Mouse (Mus musculus) heart, postnatal 36 days (tissue): ENCODE data around the gene Mgam. TPM values are rescaled to one million over a fixed set of nuclear protein-coding genes. Genes with fewer than 3 reads are reported as not detected.
"Not testable (repeated sequence)": the region's sequence is repeated elsewhere in the genome, so short reads cannot be mapped to it uniquely, and the experiment has no call there.

Source experiments
- DNase-seq, 2 experiments: peaks; one replicate each; pipeline ENCODE4 v3.0.0; 2021 to 2022
- intact Hi-C: fragments of 180-260 bp; cut with DNase I; formaldehyde crosslinking; loops from one replicate; pipeline ENCODE4 v1.15.1; 2025
- total RNA-seq, 2 experiments: library from RNA; stranded (reverse); gene quantifications; 2 replicates each; pipeline ENCODE4 v1.2.3; 2021

The Mgam gene
- total RNA-seq, 2 experiments from 2014 or later = 0.27 TPM; not detected in 1

- intact Hi-C loops, DNase-seq: not testable (repeated sequence)
Measured at GRCm38 (mm10) chr6:40713494-40713893, 84.9 kb downstream of the Mgam start.

DNA sequence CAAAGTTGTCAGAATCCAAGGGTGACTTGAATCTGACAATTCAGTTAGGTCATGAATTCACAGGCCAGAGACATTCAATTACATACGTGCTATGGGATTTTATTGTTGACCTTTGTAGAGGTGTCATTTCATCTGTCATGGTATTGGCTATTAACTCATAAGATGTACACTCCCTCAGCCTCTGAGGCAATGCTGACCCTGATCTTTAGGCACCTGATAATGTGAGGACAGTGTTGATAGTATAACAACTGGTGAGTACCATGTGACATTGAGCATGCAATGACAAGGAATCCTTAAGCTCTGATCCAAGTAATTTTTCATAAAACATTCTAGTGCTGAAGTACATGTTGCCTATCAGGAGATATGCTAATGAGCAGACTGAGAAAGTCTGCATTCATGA, 87.1 kb downstream of the Mgam start:
- DNase-seq = no peak
- intact Hi-C loops = no loop called here

DNA sequence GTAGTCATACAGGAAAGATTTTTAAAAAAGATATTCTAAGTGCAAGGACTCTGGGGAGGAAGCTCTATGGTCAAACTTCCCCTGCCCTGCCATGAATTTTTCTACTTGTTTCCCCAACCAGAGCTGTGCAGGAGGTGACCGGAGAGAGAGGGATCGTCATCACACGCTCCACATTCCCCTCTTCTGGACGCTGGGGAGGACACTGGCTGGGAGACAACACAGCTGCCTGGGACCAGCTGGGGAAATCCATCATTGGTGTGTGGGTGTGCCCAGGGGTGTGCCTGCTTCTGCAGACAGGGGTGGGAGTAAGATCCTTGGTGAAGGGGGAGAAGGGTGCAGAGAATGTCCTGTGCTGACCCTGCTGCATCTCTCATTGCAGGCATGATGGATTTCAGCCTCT, 99.9 kb downstream of the Mgam start:
- intact Hi-C loops, DNase-seq: not testable (repeated sequence)

DNA sequence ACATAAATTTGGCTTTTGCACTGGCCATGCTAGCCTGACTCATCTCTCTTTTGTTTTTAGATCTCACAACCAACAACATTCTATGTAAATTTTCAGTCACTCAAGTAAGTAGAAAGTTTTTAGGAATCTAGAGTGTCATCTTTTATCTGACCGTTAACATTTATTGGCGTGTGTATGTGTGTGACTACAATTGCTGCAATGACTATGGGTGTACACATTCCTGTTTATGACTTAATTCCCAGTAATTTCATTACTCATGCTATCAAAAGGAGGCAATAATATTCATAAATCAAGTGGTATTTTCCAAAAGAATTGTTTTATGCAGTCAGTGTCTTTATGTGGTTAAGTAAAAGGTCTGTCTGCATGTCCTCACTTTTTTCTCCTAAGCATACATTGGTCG, 110.9 kb downstream of the Mgam start:
- intact Hi-C loops = no loop called here
- DNase-seq = no peak

GRCm38 (mm10) chr6:40749030-40749429, 120.4 kb downstream of the Mgam start:
- DNase-seq, intact Hi-C loops: not testable (repeated sequence)

GRCm38 (mm10) chr6:40755948-40756347, 127.3 kb downstream of the Mgam start:
- DNase-seq = no peak
- intact Hi-C loops = no loop called here

GRCm38 (mm10) chr6:40757346-40757745, 128.7 kb downstream of the Mgam start:
- DNase-seq, intact Hi-C loops: not testable (repeated sequence)

DNA sequence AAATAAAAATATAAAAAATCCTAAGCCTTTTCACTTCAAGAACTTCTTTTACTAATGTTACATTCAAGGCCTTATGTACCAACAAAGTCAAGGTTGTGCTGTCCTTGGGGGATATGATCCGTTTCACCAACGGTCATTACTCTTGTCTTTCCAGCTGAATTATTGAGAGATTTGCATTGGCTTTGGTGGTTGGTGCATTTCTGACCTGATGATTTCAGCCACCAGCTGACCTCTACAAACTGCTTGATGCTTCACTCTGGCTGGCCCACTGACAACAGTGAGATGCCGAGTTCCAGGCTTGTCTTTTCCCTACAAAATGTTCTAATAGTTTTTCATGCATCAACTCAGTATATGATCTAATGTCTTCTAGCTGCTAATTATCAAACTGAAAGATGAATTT, 146.0 kb downstream of the Mgam start:
- DNase-seq = no peak
- intact Hi-C loops = no loop called here

DNA sequence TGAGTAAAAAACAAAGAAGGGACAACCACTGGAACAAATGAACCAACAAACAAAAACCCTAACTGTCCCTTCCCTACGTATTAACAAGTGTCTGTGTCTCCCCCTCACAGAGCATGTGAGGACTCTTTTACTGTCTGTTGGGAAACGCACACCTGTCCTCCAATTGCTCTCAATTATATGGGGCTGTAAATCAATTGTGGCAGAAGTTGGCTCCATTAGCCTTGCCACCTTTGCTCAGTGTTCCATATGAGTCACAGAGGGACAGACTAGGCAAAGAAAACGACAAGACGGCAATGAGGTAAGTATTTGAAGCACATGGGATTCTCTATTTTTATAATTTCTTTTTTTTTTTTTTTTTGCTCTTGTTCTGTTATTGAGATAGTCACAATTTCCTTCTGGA, 149.8 kb downstream of the Mgam start:
- intact Hi-C loops = no loop called here
- DNase-seq = no peak

DNA sequence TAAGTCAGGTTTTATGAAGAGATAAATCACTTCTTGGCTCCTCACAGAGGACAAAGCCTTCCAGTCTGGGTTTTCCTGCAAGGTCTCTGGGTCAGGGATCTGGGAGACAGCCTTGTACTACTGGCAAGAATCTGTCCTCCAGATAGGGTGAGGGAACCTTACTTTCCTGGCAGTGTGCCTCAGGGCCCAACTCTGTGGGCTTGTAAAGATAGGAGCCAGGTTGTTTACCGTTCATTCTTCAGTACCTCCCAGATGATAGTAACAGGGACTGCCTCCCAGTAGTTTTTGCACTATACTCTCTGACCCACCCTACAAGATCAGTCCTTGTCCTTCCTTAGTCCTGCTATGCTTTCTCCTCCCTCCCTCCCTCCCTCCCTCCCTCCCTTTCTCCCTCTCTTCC, 155.0 kb downstream of the Mgam start:
- DNase-seq = no peak
- intact Hi-C loops = no loop called here

GRCm38 (mm10) chr6:40784378-40784777, 155.7 kb downstream of the Mgam start:
- no peak for DNase-seq
- intact Hi-C loops = no loop called here

- intact Hi-C loops = no loop called here
- DNase-seq = no peak
Measured at GRCm38 (mm10) chr6:40795077-40795812, 166.6 kb downstream of the Mgam start.

DNA sequence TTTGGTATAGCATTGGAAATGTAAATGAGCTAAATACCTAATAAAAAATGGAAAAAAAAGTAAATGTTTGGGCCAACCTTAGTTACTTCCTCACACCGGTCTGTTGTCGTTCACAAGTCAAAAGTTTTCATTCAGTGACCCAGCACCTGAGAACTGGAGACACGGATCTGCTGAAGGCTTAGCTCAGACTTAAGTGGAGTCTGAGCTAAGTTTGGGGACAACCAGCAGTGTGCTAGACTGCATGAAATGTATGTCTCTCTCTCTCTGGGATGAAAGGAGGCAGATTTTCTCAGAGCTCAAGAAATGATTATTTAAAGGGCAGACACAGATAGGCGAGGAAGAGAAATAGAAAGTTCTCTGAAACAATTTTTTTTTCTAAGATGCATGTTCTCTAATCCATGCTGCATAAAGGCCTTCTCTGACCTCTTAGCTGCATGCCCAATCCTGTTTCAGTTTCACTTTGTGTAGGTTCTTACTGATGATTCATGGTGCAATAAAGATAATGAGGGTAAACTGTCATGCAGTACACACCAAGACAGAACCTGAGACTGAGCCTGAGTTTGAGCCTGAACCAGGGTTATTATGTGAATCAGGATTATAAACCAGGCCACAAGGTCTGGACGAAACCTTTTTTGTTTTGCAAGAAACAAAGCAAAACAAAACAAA, 189.7 kb downstream of the Mgam start:
- intact Hi-C loops = no loop called here
- no peak for DNase-seq

Other genes with a start within 250 kb of the Mgam start
- 1 to 10 TPM; 3.6 to 4.1 TPM for gene E330009J07Rik, start 192.7 kb upstream of the Mgam start, total RNA-seq
- not detected for gene Wee2, start 189.7 kb upstream of the Mgam start, total RNA-seq
- 10 to 100 TPM; 35.6 to 38.0 TPM for gene Ssbp1, start 157.5 kb upstream of the Mgam start, total RNA-seq
- not detected for gene Tas2r137, start 137.6 kb upstream of the Mgam start, total RNA-seq
- not detected for gene Tas2r108, start 135.3 kb upstream of the Mgam start, total RNA-seq
- not detected for gene Prss37, start 109.3 kb upstream of the Mgam start, total RNA-seq
- gene Olfr461, start 73.8 kb upstream of the Mgam start, total RNA-seq = not detected
- gene Olfr460, start 59.3 kb upstream of the Mgam start, total RNA-seq = not detected
- 1 to 10 TPM in 1 of 2 experiments, under 1 TPM in 1; 0.87 to 1.0 TPM for gene Clec5a, start 43.0 kb upstream of the Mgam start, total RNA-seq
- not detected for gene Tas2r138, start 15.5 kb upstream of the Mgam start, total RNA-seq